Mouse (Mus musculus): ENCODE measurements around the gene Nme7.

GRCm38 (mm10) chr1:164292040-164292439 lies 11.9 kb upstream of the Nme7 start:
- TF ChIP-seq CTCF (conservative IDR thresholded peaks at IDR 0.05; ENCODE audit: insufficient read depth, insufficient read length, low read depth, low read length) (no peak), POLR2A (IDR thresholded peaks at IDR 0.05; ENCODE audit: low read depth, low read length) (no peak)

Measured in kidney, adult 2 months (tissue).